Mouse (Mus musculus): ENCODE data around the gene Gm10309. TPM values are rescaled to one million over a fixed set of nuclear protein-coding genes. Genes with fewer than 3 reads are reported as not detected.

Gene Gm10309
- 0.20 and 0.46 TPM in 2 replicates for polyA plus RNA-seq (2016; fragmentation: Nextera tagmentation; extraction: Ambion mirVana)

GRCm38 (mm10) chr17:86505183-86505631, at the start of gene Gm10309:
TSS of gene Gm10309 (minus strand) at chr17:86505232.
- no peaks in the 10 kb centered on the region for H3K27me3 ChIP-seq
- H3K9ac ChIP-seq (replicated peaks): no peak within 1 kb of the TSS
- no peak within 1 kb of the TSS for H3K4me3 ChIP-seq (replicated peaks)
- no peak for ATAC-seq (ENCODE audit: insufficient number of reproducible peaks, insufficient read depth, low FRiP score, low TSS enrichment, low read depth)
- peaks cover 27% of the 10 kb centered on the region for H3K4me1 ChIP-seq (replicated peaks)
- no peaks in the 10 kb centered on the region for H3K9me3 ChIP-seq
- no peaks in the 10 kb centered on the region for H3K36me3 ChIP-seq
- WGBS: 92% methylated on average over 8 of the region's 8 CpGs
- H3K27ac ChIP-seq: no peak within 1 kb of the TSS
- H3K4me2 ChIP-seq: no peak within 1 kb of the TSS

GRCm38 (mm10) chr17:86551995-86552394, 47.0 kb upstream of the Gm10309 start:
- WGBS: 89% methylated on average over 6 of the region's 6 CpGs

GRCm38 (mm10) chr17:86551561-86551960, 46.5 kb upstream of the Gm10309 start:
- Histone ChIP-seq H3K36me3 (no peaks in the 10 kb centered on the region), H3K4me1 (replicated peaks) (no peaks in the 10 kb centered on the region), H3K4me2 (no peak overlapping the region), H3K9me3 (no peaks in the 10 kb centered on the region), H3K27me3 (no peaks in the 10 kb centered on the region), H3K4me3 (replicated peaks) (no peak overlapping the region), H3K27ac (no peak overlapping the region), H3K9ac (replicated peaks) (no peak overlapping the region)
- ATAC-seq (ENCODE audit: insufficient number of reproducible peaks, insufficient read depth, low FRiP score, low TSS enrichment, low read depth): no peak
- WGBS: 86% methylated on average over 10 of the region's 10 CpGs

More at GRCm38 (mm10) chr17:86551995-86552394, 47.0 kb upstream of the Gm10309 start:
- Histone ChIP-seq H3K36me3 (no peaks in the 10 kb centered on the region), H3K4me2 (no peak overlapping the region), H3K4me3 (replicated peaks) (no peak overlapping the region), H3K9me3 (no peaks in the 10 kb centered on the region), H3K27ac (no peak overlapping the region), H3K9ac (replicated peaks) (no peak overlapping the region), H3K4me1 (replicated peaks) (no peaks in the 10 kb centered on the region), H3K27me3 (no peaks in the 10 kb centered on the region)
- no peak for ATAC-seq (ENCODE audit: insufficient number of reproducible peaks, insufficient read depth, low FRiP score, low TSS enrichment, low read depth)

- Histone ChIP-seq H3K4me2 (no peak overlapping the region), H3K4me3 (replicated peaks) (no peak overlapping the region), H3K36me3 (no peaks in the 10 kb centered on the region), H3K9ac (replicated peaks) (no peak overlapping the region), H3K27ac (no peak overlapping the region), H3K27me3 (no peaks in the 10 kb centered on the region), H3K9me3 (no peaks in the 10 kb centered on the region), H3K4me1 (replicated peaks) (no peaks in the 10 kb centered on the region)
- ATAC-seq (ENCODE audit: insufficient number of reproducible peaks, insufficient read depth, low FRiP score, low TSS enrichment, low read depth): no peak
- 94% methylated on average over 10 of the region's 10 CpGs for WGBS
These were observed 44.1 kb upstream of the Gm10309 start for GRCm38 (mm10) chr17:86549128-86549527.

GRCm38 (mm10) chr17:86546529-86546928, 41.5 kb upstream of the Gm10309 start:
- no peaks in the 10 kb centered on the region for H3K27me3 ChIP-seq
- ATAC-seq (ENCODE audit: insufficient number of reproducible peaks, insufficient read depth, low FRiP score, low TSS enrichment, low read depth): no peak
- 88% methylated on average over 7 of the region's 7 CpGs for WGBS

GRCm38 (mm10) chr17:86539881-86540430, 34.9 kb upstream of the Gm10309 start:
- H3K9ac ChIP-seq (replicated peaks): no peak overlapping the region
- 76% methylated on average over 18 of the region's 18 CpGs for WGBS
- no peak for ATAC-seq (ENCODE audit: insufficient number of reproducible peaks, insufficient read depth, low FRiP score, low TSS enrichment, low read depth)

More at GRCm38 (mm10) chr17:86546529-86546928, 41.5 kb upstream of the Gm10309 start:
- Histone ChIP-seq H3K9ac (replicated peaks) (no peak overlapping the region), H3K4me2 (no peak overlapping the region), H3K36me3 (no peaks in the 10 kb centered on the region), H3K27ac (no peak overlapping the region), H3K4me3 (replicated peaks) (no peak overlapping the region), H3K4me1 (replicated peaks) (no peaks in the 10 kb centered on the region), H3K9me3 (no peaks in the 10 kb centered on the region)

GRCm38 (mm10) chr17:86535827-86536656, 31.0 kb upstream of the Gm10309 start:
- Histone ChIP-seq H3K4me1 (replicated peaks) (peaks cover 7% of the 10 kb centered on the region; the same call in 1 of the 2 replicates), H3K27ac (no peak overlapping the region), H3K9me3 (no peaks in the 10 kb centered on the region), H3K4me3 (replicated peaks) (no peak overlapping the region), H3K4me2 (peak overlapping the region; percentile 31), H3K9ac (replicated peaks) (no peak overlapping the region), H3K36me3 (no peaks in the 10 kb centered on the region), H3K27me3 (no peaks in the 10 kb centered on the region)
- no peak for ATAC-seq (ENCODE audit: insufficient number of reproducible peaks, insufficient read depth, low FRiP score, low TSS enrichment, low read depth)
- WGBS: 45% methylated on average over 22 of the region's 22 CpGs

More at GRCm38 (mm10) chr17:86539881-86540430, 34.9 kb upstream of the Gm10309 start:
- Histone ChIP-seq H3K27ac (no peak overlapping the region), H3K4me2 (no peak overlapping the region), H3K4me1 (replicated peaks) (no peaks in the 10 kb centered on the region; the same call in 1 of the 2 replicates), H3K9me3 (no peaks in the 10 kb centered on the region), H3K4me3 (replicated peaks) (no peak overlapping the region), H3K36me3 (no peaks in the 10 kb centered on the region), H3K27me3 (no peaks in the 10 kb centered on the region)

- Histone ChIP-seq H3K4me1 (replicated peaks) (peaks cover 7% of the 10 kb centered on the region; the same call in 1 of the 2 replicates), H3K9me3 (no peaks in the 10 kb centered on the region), H3K4me2 (no peak overlapping the region), H3K36me3 (no peaks in the 10 kb centered on the region), H3K9ac (replicated peaks) (no peak overlapping the region), H3K4me3 (replicated peaks) (no peak overlapping the region), H3K27me3 (no peaks in the 10 kb centered on the region), H3K27ac (no peak overlapping the region)
- no peak for ATAC-seq (ENCODE audit: insufficient number of reproducible peaks, insufficient read depth, low FRiP score, low TSS enrichment, low read depth)
- 76% methylated on average over 10 of the region's 10 CpGs for WGBS
These were observed 30.1 kb upstream of the Gm10309 start for GRCm38 (mm10) chr17:86535096-86535495.

GRCm38 (mm10) chr17:86533549-86533851, 28.5 kb upstream of the Gm10309 start:
- Histone ChIP-seq H3K9ac (replicated peaks) (no peak overlapping the region), H3K27me3 (no peaks in the 10 kb centered on the region), H3K4me2 (no peak overlapping the region), H3K4me3 (replicated peaks) (no peak overlapping the region), H3K4me1 (replicated peaks) (peaks cover 7% of the 10 kb centered on the region; the same call in 1 of the 2 replicates), H3K27ac (no peak overlapping the region), H3K9me3 (no peaks in the 10 kb centered on the region), H3K36me3 (no peaks in the 10 kb centered on the region)
- ATAC-seq (ENCODE audit: insufficient number of reproducible peaks, insufficient read depth, low FRiP score, low TSS enrichment, low read depth): no peak
- 81% methylated on average over 11 of the region's 11 CpGs for WGBS

- H3K4me2 ChIP-seq: no peak overlapping the region
- peaks cover 7% of the 10 kb centered on the region; the same call in 1 of the 2 replicates for H3K4me1 ChIP-seq (replicated peaks)
- no peaks in the 10 kb centered on the region for H3K27me3 ChIP-seq
- H3K27ac ChIP-seq: no peak overlapping the region
- no peak overlapping the region for H3K9ac ChIP-seq (replicated peaks)
- 76% methylated on average over 17 of the region's 17 CpGs for WGBS
- H3K36me3 ChIP-seq: no peaks in the 10 kb centered on the region
- H3K9me3 ChIP-seq: no peaks in the 10 kb centered on the region
- no peak overlapping the region for H3K4me3 ChIP-seq (replicated peaks)
- ATAC-seq (ENCODE audit: insufficient number of reproducible peaks, insufficient read depth, low FRiP score, low TSS enrichment, low read depth): no peak
These were observed 27.9 kb upstream of the Gm10309 start for GRCm38 (mm10) chr17:86532783-86533548.

GRCm38 (mm10) chr17:86531231-86531630, 26.2 kb upstream of the Gm10309 start:
- no peaks in the 10 kb centered on the region for H3K9me3 ChIP-seq
- no peak overlapping the region for H3K9ac ChIP-seq (replicated peaks)
- H3K36me3 ChIP-seq: no peaks in the 10 kb centered on the region
- no peak overlapping the region for H3K4me3 ChIP-seq (replicated peaks)
- no peak overlapping the region for H3K4me2 ChIP-seq
- H3K4me1 ChIP-seq (replicated peaks): peaks cover 7% of the 10 kb centered on the region; the same call in 1 of the 2 replicates
- ATAC-seq (ENCODE audit: insufficient number of reproducible peaks, insufficient read depth, low FRiP score, low TSS enrichment, low read depth): no peak
- H3K27ac ChIP-seq: no peak overlapping the region
- WGBS: 92% methylated on average over 6 of the region's 6 CpGs
- H3K27me3 ChIP-seq: no peaks in the 10 kb centered on the region
